Mouse (Mus musculus) liver, embryonic 14.5 days (tissue): ENCODE results near the gene Lrrn2. TPM values are rescaled to one million over a fixed set of nuclear protein-coding genes. Genes with fewer than 3 reads are reported as not detected.

Experiments
- ATAC-seq: fragments of 200-750 bp; cut with Nextera tagmentation; 2 replicates; pipeline ENCODE4 v1.8.0; 2017; ENCODE audit warnings: moderate number of reproducible peaks, mild to moderate bottlenecking, moderate library complexity; ENCODE audit not compliant: insufficient read depth
- DNase-seq, 3 experiments: peaks; one replicate each; pipeline ENCODE4 v3.0.0-alpha.2; 2012 to 2013; ENCODE audit warnings: low read depth in 3 of 3, low spot score in 3 of 3
- H3K27ac ChIP-seq: fragments of 300-500 bp; sonication (generic); 2 replicates; pipeline ENCODE4 v1.5.1; 2014; ENCODE audit warnings: moderate library complexity, mild to moderate bottlenecking, control low read depth, inconsistent platforms
- H3K27me3 ChIP-seq: fragments of 300-500 bp; sonication (generic); 2 replicates; pipeline ENCODE4 v1.6.1; 2014; ENCODE audit warnings: mild to moderate bottlenecking, low read length, moderate library complexity; ENCODE audit not compliant: control insufficient read depth, insufficient read depth
- H3K36me3 ChIP-seq: fragments of 300-500 bp; sonication (generic); replicated peaks from 2 replicates; pipeline ENCODE4 v1.6.1; 2014; ENCODE audit warnings: low read depth; ENCODE audit not compliant: control insufficient read depth, insufficient read depth
- H3K4me1 ChIP-seq, 2 experiments: fragments of 200-500 bp in 1 of 2; fragments of 300-500 bp in 1 of 2; sonication (generic) in 1 of 2; replicated peaks; 2 replicates each; pipeline ENCODE4 v1.6.1; 2012 to 2014; ENCODE audit warnings: antibody characterized with exemption in 1 of 2, inconsistent platforms in 1 of 2, low read length in 1 of 2; ENCODE audit not compliant: control insufficient read depth in 2 of 2, insufficient read depth in 2 of 2
- H3K4me2 ChIP-seq: fragments of 300-500 bp; sonication (generic); 2 replicates; pipeline ENCODE4 v1.6.1; 2014; ENCODE audit warnings: low read depth, mild to moderate bottlenecking, control low read depth, moderate library complexity
- H3K4me3 ChIP-seq, 2 experiments: fragments of 200-500 bp in 1 of 2; fragments of 300-500 bp in 1 of 2; sonication (generic) in 1 of 2; 2 replicates each; pipeline ENCODE4 v1.5.1; 2012 to 2014; ENCODE audit warnings: low read depth in 2 of 2, low read length in 2 of 2, mild to moderate bottlenecking in 2 of 2, control low read depth in 1 of 2, inconsistent platforms in 1 of 2, moderate library complexity in 1 of 2; ENCODE audit not compliant: insufficient read depth in 1 of 2
- H3K9ac ChIP-seq: fragments of 300-500 bp; sonication (generic); replicated peaks from 2 replicates; pipeline ENCODE4 v1.6.1; 2014; ENCODE audit warnings: mild to moderate bottlenecking, control low read depth, moderate library complexity
- H3K9me3 ChIP-seq: fragments of 300-500 bp; sonication (generic); 2 replicates; pipeline ENCODE4 v1.6.1; 2016; ENCODE audit warnings: low read length, mixed read lengths; ENCODE audit not compliant: control insufficient read depth
- CTCF ChIP-seq: IDR thresholded peaks from 2 replicates; pipeline ENCODE4 v1.5.1; 2016; ENCODE audit warnings: antibody characterized with exemption, low read depth, control low read depth
- EP300 ChIP-seq: IDR thresholded peaks from 2 replicates; pipeline ENCODE4 v1.6.1; 2016; ENCODE audit warnings: antibody characterized with exemption, low read depth
- WGBS: fragments of 180-500 bp; shearing (Covaris S2); extraction: QIAGEN DNeasy Blood & Tissue Kit; methylation state at CpG from one replicate; pipeline ENCODE4 v1.1.7; 2014; ENCODE audit not compliant: insufficient replicate concordance; 5-methylcytosine and 5-hydroxymethylcytosine counted together
- polyA plus RNA-seq, 2 experiments: library from polyadenylated mRNA; depleted of rRNA in 1 of 2; stranded (reverse) in 1 of 2; unstranded in 1 of 2; fragments of >200 nt; fragmentation: Nextera tagmentation in 1 of 2; extraction: Ambion mirVana in 1 of 2; gene quantifications; 2 replicates each; pipeline versions ENCODE4 v1.2.1 to v1.2.3; 2012 to 2014

The Lrrn2 gene
- polyA plus RNA-seq, 2 experiments, result 0.03 TPM; not detected in 1

DNA sequence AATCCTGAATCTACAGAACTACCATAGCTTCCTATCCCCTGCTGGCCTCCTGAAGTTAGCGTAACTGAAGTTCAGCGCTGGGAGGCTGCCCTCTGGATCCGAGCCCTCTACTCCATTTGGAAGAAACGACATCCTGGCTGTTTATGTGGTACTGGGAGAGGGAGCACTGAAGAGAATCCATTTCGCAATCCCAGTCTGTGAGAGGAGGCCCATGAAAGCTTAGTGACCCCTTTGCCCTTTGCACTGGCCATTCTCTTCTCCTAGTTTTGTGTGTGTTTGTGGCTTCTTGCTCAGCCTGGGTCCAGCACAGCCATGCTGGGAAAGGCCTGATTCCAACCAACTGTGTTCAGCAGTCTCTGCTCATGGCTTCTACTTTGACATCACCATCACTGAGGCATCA lies 76.7 kb downstream of the Lrrn2 start:
- WGBS, result 62% methylated on average over 5 of the region's 5 CpGs
- DNase-seq (peak; percentile 1 to 17 (median 7)), ATAC-seq (no peak)
- Histone ChIP-seq H3K4me2 (no peak overlapping the region), H3K4me1 (peaks cover 0 to 3% of the 10 kb centered on the region in 2 experiments; a peak in 1 of 4 replicates), H3K36me3 (no peaks in the 10 kb centered on the region), H3K9me3 (no peaks in the 10 kb centered on the region), H3K27me3 (no peaks in the 10 kb centered on the region), H3K4me3 (no peak overlapping the region), H3K27ac (no peak overlapping the region), H3K9ac (no peak overlapping the region)
- TF ChIP-seq CTCF, result no peak
- no peak for TF ChIP-seq EP300

DNA sequence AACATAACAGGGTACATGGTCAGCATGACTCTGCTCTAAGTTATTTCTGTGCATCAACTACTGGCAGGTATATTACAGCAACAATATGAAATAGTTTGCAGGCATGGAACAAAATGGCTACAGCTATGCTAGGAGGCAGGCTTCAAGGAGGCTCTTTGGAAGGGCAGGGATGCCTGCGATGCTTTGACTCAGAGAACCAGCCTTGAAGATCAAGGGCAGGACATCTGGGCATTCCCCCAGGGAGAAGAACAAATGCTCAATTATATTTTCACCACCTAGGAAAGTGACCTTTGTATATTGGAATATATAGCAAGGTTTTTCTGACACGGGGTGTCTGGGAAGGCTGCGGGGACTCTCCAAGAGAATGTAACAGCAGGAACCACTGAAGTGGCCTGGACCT lies 81.7 kb downstream of the Lrrn2 start:
- no peak overlapping the region for H3K4me2 ChIP-seq
- H3K4me3 ChIP-seq, result no peak overlapping the region
- no peak for TF ChIP-seq EP300
- TF ChIP-seq CTCF, result no peak
- peaks cover 0 to 3% of the 10 kb centered on the region in 2 experiments; a peak in 1 of 4 replicates for H3K4me1 ChIP-seq
- no peak overlapping the region for H3K9ac ChIP-seq
- H3K27me3 ChIP-seq, result no peaks in the 10 kb centered on the region; the same call in 1 of the 2 replicates
- no peak for ATAC-seq
- WGBS, result 88% methylated on average over 3 of the region's 3 CpGs
- no peak overlapping the region for H3K27ac ChIP-seq
- DNase-seq, result no peak
- no peaks in the 10 kb centered on the region for H3K9me3 ChIP-seq
- H3K36me3 ChIP-seq, result no peaks in the 10 kb centered on the region

- Histone ChIP-seq H3K36me3 (no peaks in the 10 kb centered on the region), H3K4me3 (no peak overlapping the region), H3K27me3 (no peaks in the 10 kb centered on the region; the same call in 1 of the 2 replicates), H3K4me1 (no peaks in the 10 kb centered on the region), H3K27ac (no peak overlapping the region), H3K9ac (no peak overlapping the region), H3K4me2 (no peak overlapping the region), H3K9me3 (no peaks in the 10 kb centered on the region)
- no peak for ATAC-seq
- no peak for DNase-seq
- TF ChIP-seq EP300 (no peak), CTCF (no peak)
- WGBS, result 53% methylated on average over 2 of the region's 2 CpGs
These were observed 84.0 kb downstream of the Lrrn2 start for GRCm38 (mm10) chr1:132964106-132964505.

DNA sequence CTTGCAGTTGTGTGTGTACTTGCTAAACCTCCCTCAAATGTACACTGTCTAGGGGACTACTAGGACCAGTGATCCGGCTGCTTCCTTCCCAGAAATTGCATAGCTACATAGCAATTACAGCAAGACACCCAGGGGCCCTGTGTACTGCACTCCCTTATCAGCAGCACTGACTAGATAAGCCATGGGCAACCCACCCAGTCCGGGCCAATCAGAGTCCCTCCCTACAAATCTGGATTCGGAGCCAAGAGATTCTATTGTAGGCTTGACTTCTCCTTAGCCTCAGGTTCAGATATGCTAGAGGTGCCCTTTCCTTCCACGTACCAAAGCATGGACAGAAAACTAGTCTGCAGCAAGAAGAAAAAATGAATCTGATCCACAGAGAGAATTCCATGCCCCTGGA lies 84.6 kb downstream of the Lrrn2 start:
- Histone ChIP-seq H3K27ac (no peak overlapping the region), H3K36me3 (no peaks in the 10 kb centered on the region), H3K4me1 (no peaks in the 10 kb centered on the region), H3K4me3 (no peak overlapping the region), H3K27me3 (no peaks in the 10 kb centered on the region; the same call in 1 of the 2 replicates), H3K9me3 (no peaks in the 10 kb centered on the region), H3K4me2 (no peak overlapping the region), H3K9ac (no peak overlapping the region)
- ATAC-seq (no peak), DNase-seq (no peak)
- 56% methylated on average over 4 of the region's 4 CpGs for whole genome bisulfite sequencing
- TF ChIP-seq EP300 (no peak), CTCF (no peak)

GRCm38 (mm10) chr1:132968659-132969058 lies 88.6 kb downstream of the Lrrn2 start:
- H3K4me3 ChIP-seq, result no peak overlapping the region
- H3K36me3 ChIP-seq, result no peaks in the 10 kb centered on the region
- H3K9ac ChIP-seq, result no peak overlapping the region
- no peak for TF ChIP-seq EP300
- TF ChIP-seq CTCF, result peak; percentile 89
- WGBS, result 15% methylated on average over 6 of the region's 6 CpGs
- H3K9me3 ChIP-seq, result no peaks in the 10 kb centered on the region
- H3K4me1 ChIP-seq, result no peaks in the 10 kb centered on the region
- no peak overlapping the region for H3K4me2 ChIP-seq
- no peaks in the 10 kb centered on the region; the same call in 1 of the 2 replicates for H3K27me3 ChIP-seq
- peak; percentile 22 to 31 (median 26) for DNase-seq
- no peak for ATAC-seq
- H3K27ac ChIP-seq, result no peak overlapping the region
